Mouse (Mus musculus) MEL (cell line): ENCODE data around the gene Uspl1.

Experiments
- CTCF ChIP-seq, 3 experiments: IDR thresholded peaks in 2 of 3; conservative IDR thresholded peaks in 1 of 3; 2 replicates each; pipeline ENCODE4 v1.5.1; 2011 to 2012; ENCODE audit warnings: low read length in 3 of 3, low read depth in 2 of 3, mild to moderate bottlenecking in 2 of 3, improper control_type of control experiment in 1 of 3, inconsistent platforms in 1 of 3, mixed read lengths in 1 of 3, moderate library complexity in 1 of 3; ENCODE audit not compliant: control insufficient read depth in 1 of 3, insufficient read depth in 1 of 3, poor library complexity in 1 of 3, severe bottlenecking in 1 of 3
- MYC ChIP-seq: IDR thresholded peaks from 2 replicates; pipeline ENCODE4 v1.6.1; 2011; ENCODE audit warnings: low read depth, mild to moderate bottlenecking, low read length, improper control_type of control experiment, moderate library complexity
- POLR2A ChIP-seq, 2 experiments: IDR thresholded peaks; 2 replicates each; pipeline ENCODE4 v1.6.1; 2011 to 2012; ENCODE audit warnings: low read length in 2 of 2, mild to moderate bottlenecking in 2 of 2, control low read depth in 1 of 2, improper control_type of control experiment in 1 of 2, low read depth in 1 of 2, moderate library complexity in 1 of 2; ENCODE audit not compliant: control insufficient read depth in 1 of 2, insufficient read depth in 1 of 2, poor library complexity in 1 of 2

GRCm38 (mm10) chr5:149206286-149206685, 22.1 kb downstream of the Uspl1 start:
- TF ChIP-seq CTCF (IDR thresholded peaks at IDR 0.05 in 2 of 3, conservative IDR thresholded peaks at IDR 0.05 in 1 of 3; ENCODE audit: control insufficient read depth in 1 of 3, insufficient read depth in 1 of 3, low read depth in 2 of 3, low read length in 3 of 3, poor library complexity in 1 of 3, severe bottlenecking in 1 of 3) (no peak), POLR2A (IDR thresholded peaks at IDR 0.05; ENCODE audit: control insufficient read depth in 1 of 2, insufficient read depth in 1 of 2, low read depth in 1 of 2, low read length in 2 of 2, poor library complexity in 1 of 2) (no peak), MYC (no peak)
